Mouse (Mus musculus): ENCODE measurements around the gene Strc. TPM values are rescaled to one million over a fixed set of nuclear protein-coding genes. Genes with fewer than 3 reads are reported as not detected.
A peak's percentile ranks its signal among the peaks of the same experiment; 100 is the strongest.

Strc gene
- polyA plus RNA-seq, 1 experiment = 1.0 TPM

GRCm38 (mm10) chr2:121415103-121415502, 28.1 kb upstream of the Strc start:
- WGBS = 14% methylated on average over 3 of the region's 3 CpGs
- Histone ChIP-seq H3K27me3 (ENCODE audit: control insufficient read depth, insufficient read depth, low read length) (no peaks in the 10 kb centered on the region), H3K27ac (ENCODE audit: insufficient read depth, low read depth, low read length) (no peak overlapping the region), H3K4me3 (ENCODE audit: low read depth, low read length) (no peak overlapping the region), H3K4me1 (ENCODE audit: control insufficient read depth, insufficient read depth, insufficient read length, low read length) (no peaks in the 10 kb centered on the region; the same call in 1 of the 2 replicates), H3K36me3 (ENCODE audit: control insufficient read depth, insufficient read depth, low read length) (peaks cover 8% of the 10 kb centered on the region)
- no peak for TF ChIP-seq CTCF (IDR thresholded peaks at IDR 0.05; ENCODE audit: extremely low read depth, insufficient read length, insufficient replicate concordance, low read depth, low read length)
- no peak for TF ChIP-seq POLR2A (IDR thresholded peaks at IDR 0.05; ENCODE audit: low read depth, low read length)

GRCm38 (mm10) chr2:121414139-121414685, 27.2 kb upstream of the Strc start:
- no peaks in the 10 kb centered on the region; the same call in 1 of the 2 replicates for H3K4me1 ChIP-seq (ENCODE audit: control insufficient read depth, insufficient read depth, insufficient read length, low read length)
- H3K27ac ChIP-seq (ENCODE audit: insufficient read depth, low read depth, low read length) = peak overlapping the region; percentile 90
- H3K4me3 ChIP-seq (ENCODE audit: low read depth, low read length) = peak overlapping the region; percentile 89
- under 1% methylated on average over 32 of the region's 32 CpGs for WGBS
- no peaks in the 10 kb centered on the region for H3K27me3 ChIP-seq (ENCODE audit: control insufficient read depth, insufficient read depth, low read length)
- TF ChIP-seq CTCF (IDR thresholded peaks at IDR 0.05; ENCODE audit: extremely low read depth, insufficient read length, insufficient replicate concordance, low read depth, low read length) (no peak), POLR2A (IDR thresholded peaks at IDR 0.05; ENCODE audit: low read depth, low read length) (no peak)
- peaks cover 6% of the 10 kb centered on the region for H3K36me3 ChIP-seq (ENCODE audit: control insufficient read depth, insufficient read depth, low read length)

- H3K4me3 ChIP-seq (ENCODE audit: low read depth, low read length) = peak within 1 kb of the TSS; percentile 89
- WGBS = 1% methylated on average over 68 of the region's 68 CpGs
- H3K4me1 ChIP-seq (ENCODE audit: control insufficient read depth, insufficient read depth, insufficient read length, low read length) = no peaks in the 10 kb centered on the region; the same call in 1 of the 2 replicates
- H3K27me3 ChIP-seq (ENCODE audit: control insufficient read depth, insufficient read depth, low read length) = no peaks in the 10 kb centered on the region
- H3K36me3 ChIP-seq (ENCODE audit: control insufficient read depth, insufficient read depth, low read length) = peaks cover 5% of the 10 kb centered on the region
- H3K27ac ChIP-seq (ENCODE audit: insufficient read depth, low read depth, low read length) = peak within 1 kb of the TSS; percentile 90
- TF ChIP-seq CTCF (IDR thresholded peaks at IDR 0.05; ENCODE audit: extremely low read depth, insufficient read length, insufficient replicate concordance, low read depth, low read length) (no peak), POLR2A (IDR thresholded peaks at IDR 0.05; ENCODE audit: low read depth, low read length) (peak; percentile 97)
Observed at GRCm38 (mm10) chr2:121413387-121414042, 26.5 kb upstream of the Strc start, which contains the start of the genes Pdia3 and Catsper2. Gene Pdia3, plus strand, starts transcription at chr2:121413775. Gene Catsper2, minus strand, starts transcription at chr2:121413792.

GRCm38 (mm10) chr2:121412843-121413386, 25.9 kb upstream of the Strc start:
- Histone ChIP-seq H3K4me3 (ENCODE audit: low read depth, low read length) (peak overlapping the region; percentile 89), H3K27ac (ENCODE audit: insufficient read depth, low read depth, low read length) (peak overlapping the region; percentile 79), H3K4me1 (ENCODE audit: control insufficient read depth, insufficient read depth, insufficient read length, low read length) (no peaks in the 10 kb centered on the region; the same call in 1 of the 2 replicates), H3K36me3 (ENCODE audit: control insufficient read depth, insufficient read depth, low read length) (peaks cover 3% of the 10 kb centered on the region), H3K27me3 (ENCODE audit: control insufficient read depth, insufficient read depth, low read length) (no peaks in the 10 kb centered on the region)
- TF ChIP-seq POLR2A (IDR thresholded peaks at IDR 0.05; ENCODE audit: low read depth, low read length) (no peak), CTCF (IDR thresholded peaks at IDR 0.05; ENCODE audit: extremely low read depth, insufficient read length, insufficient replicate concordance, low read depth, low read length) (no peak)
- WGBS = 5% methylated on average over 4 of the region's 4 CpGs

DNA sequence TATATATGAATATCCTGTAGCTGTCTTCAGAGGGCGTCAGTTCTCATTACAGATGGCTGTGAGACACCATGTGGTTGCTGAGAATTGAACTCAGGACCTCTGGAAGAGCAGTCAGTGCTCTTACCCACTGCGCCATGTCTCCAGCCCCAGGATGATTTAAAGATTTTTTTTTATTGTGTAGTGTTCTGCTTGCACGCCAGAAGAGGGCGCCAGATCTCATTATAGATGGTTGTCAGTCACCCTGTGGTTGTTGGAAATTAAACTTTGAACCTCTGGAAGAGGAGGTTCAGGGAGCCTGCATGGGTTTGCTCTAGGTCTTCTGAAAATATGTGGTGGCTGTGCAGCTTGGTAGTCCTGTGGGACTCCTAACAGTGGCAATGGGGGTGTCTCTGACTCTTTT, 21.2 kb upstream of the Strc start:
- no peak overlapping the region for H3K4me3 ChIP-seq (ENCODE audit: low read depth, low read length)
- peak overlapping the region; percentile 43; the same call in 1 of the 2 replicates for H3K27ac ChIP-seq (ENCODE audit: insufficient read depth, low read depth, low read length)
- 33% methylated on average over 4 of the region's 4 CpGs for WGBS
- no peaks in the 10 kb centered on the region for H3K4me1 ChIP-seq (ENCODE audit: control insufficient read depth, insufficient read depth, insufficient read length, low read length)
- H3K27me3 ChIP-seq (ENCODE audit: control insufficient read depth, insufficient read depth, low read length) = no peaks in the 10 kb centered on the region
- no peak for TF ChIP-seq POLR2A (IDR thresholded peaks at IDR 0.05; ENCODE audit: low read depth, low read length)
- TF ChIP-seq CTCF (IDR thresholded peaks at IDR 0.05; ENCODE audit: extremely low read depth, insufficient read length, insufficient replicate concordance, low read depth, low read length) = peak; percentile 35; the same call in 1 of the 2 replicates
- H3K36me3 ChIP-seq (ENCODE audit: control insufficient read depth, insufficient read depth, low read length) = no peaks in the 10 kb centered on the region

- Histone ChIP-seq H3K4me1 (ENCODE audit: control insufficient read depth, insufficient read depth, insufficient read length, low read length) (no peaks in the 10 kb centered on the region), H3K4me3 (ENCODE audit: low read depth, low read length) (no peak overlapping the region), H3K27me3 (ENCODE audit: control insufficient read depth, insufficient read depth, low read length) (no peaks in the 10 kb centered on the region), H3K27ac (ENCODE audit: insufficient read depth, low read depth, low read length) (no peak overlapping the region), H3K36me3 (ENCODE audit: control insufficient read depth, insufficient read depth, low read length) (no peaks in the 10 kb centered on the region)
- TF ChIP-seq POLR2A (IDR thresholded peaks at IDR 0.05; ENCODE audit: low read depth, low read length) (no peak), CTCF (IDR thresholded peaks at IDR 0.05; ENCODE audit: extremely low read depth, insufficient read length, insufficient replicate concordance, low read depth, low read length) (no peak)
Observed at GRCm38 (mm10) chr2:121403296-121403695, 16.3 kb upstream of the Strc start.

GRCm38 (mm10) chr2:121396624-121397023, 9.7 kb upstream of the Strc start:
- H3K27me3 ChIP-seq (ENCODE audit: control insufficient read depth, insufficient read depth, low read length) = no peaks in the 10 kb centered on the region
- TF ChIP-seq CTCF (IDR thresholded peaks at IDR 0.05; ENCODE audit: extremely low read depth, insufficient read length, insufficient replicate concordance, low read depth, low read length) (no peak), POLR2A (IDR thresholded peaks at IDR 0.05; ENCODE audit: low read depth, low read length) (no peak)
- no peak overlapping the region for H3K4me3 ChIP-seq (ENCODE audit: low read depth, low read length)
- H3K4me1 ChIP-seq (ENCODE audit: control insufficient read depth, insufficient read depth, insufficient read length, low read length) = no peaks in the 10 kb centered on the region
- no peaks in the 10 kb centered on the region for H3K36me3 ChIP-seq (ENCODE audit: control insufficient read depth, insufficient read depth, low read length)
- H3K27ac ChIP-seq (ENCODE audit: insufficient read depth, low read depth, low read length) = no peak overlapping the region
- 19% methylated on average over 8 of the region's 8 CpGs for WGBS
